Mouse (Mus musculus) frontal cortex, adult 2 months (tissue): Measurements from ENCODE around the gene Ifrd2. TPM values are rescaled to one million over a fixed set of nuclear protein-coding genes. Genes with fewer than 3 reads are reported as not detected.

ENCODE experiments used
- DNase-seq, 2 experiments: peaks; one replicate each; pipeline ENCODE4 v3.0.0; 2022; ENCODE audit warnings: low spot score in 1 of 2; ENCODE audit errors: extremely low spot score in 1 of 2
- polyA plus RNA-seq: library from polyadenylated mRNA; depleted of rRNA; stranded (reverse); fragments of >200 nt; gene quantifications from 2 replicates; pipeline ENCODE4 v1.2.3, GENCODE M21; 2012

Ifrd2 gene
- polyA plus RNA-seq, 1 experiment: 18.8 TPM

DNA sequence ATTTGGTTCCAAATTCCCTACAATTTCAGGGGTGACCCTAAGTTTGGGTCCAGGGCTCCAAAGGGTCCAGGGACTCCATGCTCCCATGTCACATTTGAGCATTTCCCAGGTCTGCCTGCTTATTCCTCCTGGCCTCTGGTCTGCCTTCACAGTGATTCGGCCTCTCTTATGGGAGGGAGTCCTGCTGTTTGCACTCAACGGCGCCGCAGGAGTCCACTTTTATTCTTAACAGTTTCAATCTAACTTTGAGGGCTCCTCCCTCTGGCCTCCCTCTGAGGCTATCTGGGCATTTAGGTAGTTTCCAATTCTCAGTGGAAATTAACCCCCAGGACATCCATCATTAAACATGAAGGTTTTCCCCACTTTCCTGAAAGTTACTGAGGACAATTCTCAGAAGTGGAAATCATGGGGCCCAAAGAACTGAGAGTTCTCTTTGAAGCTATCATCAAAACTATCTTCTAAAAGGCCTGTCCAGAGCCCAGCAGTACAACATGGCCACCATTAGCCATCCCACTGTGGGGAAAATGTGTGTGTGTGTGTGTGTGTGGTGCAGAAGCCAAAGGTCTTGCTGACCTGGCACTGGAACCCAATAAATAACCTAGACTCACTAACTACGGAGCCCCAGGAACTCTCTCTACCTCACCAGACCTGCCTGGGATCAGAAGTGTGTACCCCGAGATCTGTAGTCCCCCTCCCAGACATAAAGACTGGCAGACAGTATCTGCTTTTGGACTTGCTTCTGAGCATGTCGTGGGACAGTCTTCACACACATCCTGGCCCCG lies 7.0 kb downstream of the Ifrd2 start:
- no peak for DNase-seq

DNA sequence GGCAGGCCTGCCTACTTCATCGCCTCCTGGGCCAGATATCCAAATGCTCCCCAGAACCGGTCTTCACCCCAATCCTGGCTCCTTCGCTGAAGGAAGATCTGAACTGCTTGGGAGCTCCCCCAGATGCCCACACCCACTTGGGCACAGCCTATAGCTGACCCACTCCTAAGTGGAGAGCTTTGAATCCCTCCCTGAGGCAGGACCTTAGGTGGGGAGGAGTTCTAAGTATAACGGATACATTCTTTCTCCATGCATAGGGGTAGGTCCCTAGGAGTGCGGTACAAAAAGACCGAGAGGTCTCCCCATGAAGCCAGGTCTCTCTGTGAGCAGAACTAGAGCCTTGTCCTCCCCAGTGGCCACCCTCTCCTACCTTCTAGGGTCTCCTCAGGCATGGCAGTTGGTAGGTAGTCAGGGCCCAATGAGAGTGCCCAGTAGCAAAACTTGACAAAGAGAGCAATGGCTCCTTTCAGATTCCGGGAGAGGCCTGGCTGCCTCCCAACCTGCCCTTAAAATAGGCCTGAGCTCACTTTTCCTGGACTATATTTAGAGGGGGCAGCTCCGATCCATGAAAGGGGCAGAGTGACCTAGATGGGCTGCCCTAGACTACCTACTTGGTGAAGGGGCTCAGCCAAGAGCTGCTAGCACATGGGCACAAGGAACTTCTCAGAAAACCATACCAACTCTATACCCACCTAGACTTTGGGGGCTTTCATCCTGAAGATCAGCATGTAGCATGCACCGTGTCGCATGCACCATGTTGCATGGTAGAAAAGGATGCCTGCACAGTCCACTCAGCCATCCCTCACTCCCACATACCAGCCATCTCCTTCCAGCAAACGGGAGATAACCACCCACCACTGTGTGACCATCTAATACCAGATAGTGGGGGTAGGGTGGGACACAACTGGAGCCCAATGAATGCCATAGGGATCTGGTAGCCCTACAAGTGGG lies 9.5 kb downstream of the Ifrd2 start:
- no peak for DNase-seq

DNA sequence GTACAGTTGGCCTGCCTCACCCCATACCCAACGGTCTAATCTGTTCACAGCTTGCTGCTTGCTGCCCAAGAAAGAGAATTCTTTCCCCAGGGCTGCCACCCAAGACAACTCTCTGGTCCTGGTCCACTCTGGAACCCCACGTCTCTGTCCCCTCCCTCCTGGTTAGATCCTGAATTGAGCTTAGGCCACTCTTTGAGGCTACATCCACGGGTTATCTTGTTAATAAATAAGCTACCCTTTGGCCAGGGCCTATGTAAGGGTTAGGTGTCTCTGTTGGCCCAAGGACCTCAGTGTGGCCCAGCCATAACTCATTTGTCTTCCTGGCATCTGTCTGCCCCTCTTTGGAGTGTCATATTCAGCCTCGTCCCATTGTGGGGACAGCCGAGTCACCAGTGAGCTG lies 10.9 kb downstream of the Ifrd2 start:
- DNase-seq: no peak

DNA sequence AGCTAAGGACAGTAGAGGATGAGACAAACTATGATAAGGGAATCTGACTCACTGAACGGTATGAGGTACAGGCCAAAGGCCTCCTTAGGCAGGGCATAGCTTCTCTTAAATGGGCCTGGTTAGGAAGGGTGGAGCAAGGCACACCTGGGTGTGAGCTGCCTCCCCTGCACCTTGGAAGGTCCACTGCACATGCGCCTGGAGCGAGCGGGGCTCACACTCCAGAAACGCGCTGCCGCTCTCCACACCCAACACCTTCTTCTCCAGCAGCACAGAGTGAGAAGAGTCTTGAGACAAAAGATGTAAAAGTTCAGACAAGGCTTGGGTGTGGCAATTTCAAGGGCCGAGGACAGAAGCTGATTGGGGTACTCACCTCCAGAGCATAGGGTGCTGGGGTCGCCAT lies 12.0 kb downstream of the Ifrd2 start:
- DNase-seq: no peak

DNA sequence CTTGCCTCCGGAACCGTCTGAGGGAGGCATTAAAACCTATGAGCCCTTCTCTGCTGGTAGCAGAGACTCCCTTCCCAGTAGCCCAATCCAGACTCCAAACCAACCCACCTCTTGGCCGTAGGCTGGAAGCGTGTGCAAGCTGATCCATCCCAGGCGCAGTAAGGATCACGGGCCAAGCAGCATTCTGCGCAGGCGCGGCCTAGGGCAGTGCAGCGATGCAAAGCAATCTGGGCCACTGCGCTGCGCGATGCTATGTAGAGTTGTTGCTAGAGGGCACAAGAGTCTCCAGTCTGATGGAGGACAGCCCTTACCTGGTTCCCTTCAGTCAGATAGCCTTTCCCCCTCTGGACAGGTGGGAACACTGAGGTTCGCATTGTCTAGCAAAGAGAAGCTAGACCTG lies 12.4 kb downstream of the Ifrd2 start:
- DNase-seq: no peak

DNA sequence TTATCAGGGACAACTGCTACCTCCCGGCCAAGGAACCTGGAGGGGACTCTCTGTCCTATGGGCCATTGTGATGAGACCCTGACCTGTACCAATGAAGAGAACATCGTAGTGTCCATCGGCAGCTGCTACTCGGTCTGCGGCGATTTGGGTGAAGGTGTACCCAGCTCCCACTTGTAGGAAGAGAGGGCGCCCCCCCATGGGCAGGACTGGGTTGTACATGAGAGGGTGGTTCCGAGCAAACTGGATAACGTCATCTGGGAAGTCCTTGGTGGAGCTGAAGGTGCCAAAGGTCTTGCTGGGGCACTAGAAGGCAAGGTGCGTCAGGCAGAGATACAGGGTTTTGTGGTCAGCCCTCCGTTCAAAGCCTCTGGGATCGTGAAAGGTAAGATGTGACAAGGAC lies 13.3 kb downstream of the Ifrd2 start:
- no peak for DNase-seq

DNA sequence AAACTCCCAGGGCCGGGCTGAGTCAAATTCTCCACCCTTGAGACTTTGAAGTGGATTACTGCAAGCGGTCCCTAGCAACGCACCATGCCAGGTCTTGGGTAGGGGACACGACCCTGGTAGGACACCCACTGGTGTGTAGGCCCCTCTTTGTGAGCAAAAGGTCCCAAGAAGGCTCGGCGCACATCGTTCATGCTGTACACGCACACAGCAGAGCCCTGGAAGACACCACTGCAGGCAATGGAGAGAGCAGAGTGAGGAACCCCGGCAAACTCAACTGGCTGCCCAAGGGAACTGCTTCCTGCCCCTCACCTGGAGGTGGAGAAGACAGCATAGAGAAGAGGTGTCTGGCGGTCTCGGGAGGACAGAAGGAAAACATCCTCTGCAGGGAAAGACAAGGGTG lies 13.8 kb downstream of the Ifrd2 start:
- no peak for DNase-seq

DNA sequence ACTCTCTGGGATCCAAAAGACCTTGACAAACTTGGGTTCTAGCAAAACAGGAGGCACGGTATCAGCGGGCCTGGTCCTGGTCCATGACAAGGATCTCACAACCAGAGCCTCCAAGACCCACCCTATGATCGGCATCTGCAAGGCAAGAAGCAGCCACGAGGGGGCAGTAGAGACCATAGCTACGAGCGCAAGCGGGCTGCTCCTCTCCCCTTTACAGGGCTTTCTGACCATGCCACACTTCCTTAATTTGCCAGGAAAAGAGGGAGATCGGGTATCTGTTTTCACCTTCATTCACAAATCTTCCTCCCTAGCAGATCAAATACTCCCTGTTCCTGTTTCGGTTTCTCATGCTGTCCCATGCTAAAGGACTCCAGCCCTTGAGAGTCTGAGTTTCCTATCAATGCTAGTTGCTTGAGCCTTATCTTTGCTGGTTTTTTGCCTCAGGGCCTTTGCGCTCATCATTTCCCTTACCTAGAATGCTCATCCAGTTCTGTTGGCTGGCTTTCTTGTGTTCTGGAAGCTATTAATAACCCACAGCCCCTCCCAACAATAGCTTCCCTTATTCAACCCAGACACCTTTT lies 14.7 kb downstream of the Ifrd2 start:
- DNase-seq: peak; percentile 74 to 97

DNA sequence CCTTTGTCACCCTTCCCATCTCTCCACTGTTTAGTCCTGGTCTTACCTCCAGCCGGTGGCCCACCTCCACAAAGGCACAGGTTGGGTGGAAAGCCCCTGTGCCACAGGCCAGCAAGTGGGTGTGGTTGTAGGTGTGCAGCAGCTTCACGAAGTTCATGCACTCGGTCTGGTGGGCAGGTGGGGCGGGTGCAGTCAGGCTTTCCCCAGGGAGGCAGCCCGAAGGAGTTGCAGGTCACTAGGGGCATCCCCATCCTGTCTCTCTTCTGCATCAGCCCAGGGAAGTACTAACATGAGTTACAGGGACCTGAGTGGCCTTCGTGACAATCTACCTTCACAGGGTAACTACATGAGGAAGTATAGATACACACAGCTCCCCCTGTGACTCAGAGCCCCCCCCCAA lies 15.8 kb downstream of the Ifrd2 start:
- no peak for DNase-seq

DNA sequence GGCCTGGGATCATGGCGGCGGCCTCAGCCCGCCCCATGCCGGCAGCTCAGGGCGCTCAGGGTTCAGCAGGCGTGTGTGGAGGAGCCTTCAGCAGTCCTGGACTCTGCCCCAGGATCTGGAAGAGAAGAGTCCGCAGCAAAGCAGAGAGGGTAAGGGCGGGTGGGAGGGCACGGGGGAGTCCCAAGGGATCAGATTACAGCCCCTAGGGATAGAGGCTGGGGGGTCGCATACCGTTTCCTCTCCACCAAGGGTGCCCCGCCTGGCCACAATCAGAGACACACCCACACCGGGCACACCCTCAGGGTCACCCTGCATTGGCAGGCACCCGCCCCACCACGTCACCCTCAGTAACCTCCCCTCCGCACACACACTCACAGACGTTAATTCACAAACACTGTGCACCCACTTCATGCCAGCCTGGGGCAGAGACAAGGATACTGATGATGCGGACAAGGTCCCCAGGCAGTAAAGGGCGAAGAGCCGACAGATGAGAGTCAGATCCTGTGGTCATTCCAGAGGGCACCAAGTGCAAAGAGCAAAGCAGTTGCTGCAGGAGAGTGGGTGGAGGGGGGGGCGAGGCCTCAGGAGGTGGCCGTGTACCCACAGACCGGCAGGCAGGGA lies 17.7 kb downstream of the Ifrd2 start:
- DNase-seq: no peak

DNA sequence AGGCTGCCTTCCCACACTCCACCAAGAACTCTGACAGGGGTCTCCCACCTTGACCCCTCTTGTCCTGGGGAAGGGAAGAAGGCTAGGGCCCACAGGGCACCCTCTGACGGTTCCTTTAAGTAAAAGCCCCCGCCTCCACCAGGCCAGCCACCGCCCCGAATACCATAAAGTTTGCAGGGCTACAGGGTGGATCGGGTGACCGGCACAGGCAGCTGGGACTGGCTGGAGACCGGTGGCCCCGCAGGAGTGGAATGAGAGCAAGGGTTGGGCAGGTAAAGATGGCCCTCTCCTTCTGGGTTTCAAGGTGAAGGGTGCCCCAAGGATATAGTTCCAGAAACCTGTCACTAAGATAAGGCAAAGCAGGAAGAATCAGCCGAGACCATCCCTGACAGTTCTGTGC lies 19.1 kb downstream of the Ifrd2 start:
- no peak for DNase-seq

DNA sequence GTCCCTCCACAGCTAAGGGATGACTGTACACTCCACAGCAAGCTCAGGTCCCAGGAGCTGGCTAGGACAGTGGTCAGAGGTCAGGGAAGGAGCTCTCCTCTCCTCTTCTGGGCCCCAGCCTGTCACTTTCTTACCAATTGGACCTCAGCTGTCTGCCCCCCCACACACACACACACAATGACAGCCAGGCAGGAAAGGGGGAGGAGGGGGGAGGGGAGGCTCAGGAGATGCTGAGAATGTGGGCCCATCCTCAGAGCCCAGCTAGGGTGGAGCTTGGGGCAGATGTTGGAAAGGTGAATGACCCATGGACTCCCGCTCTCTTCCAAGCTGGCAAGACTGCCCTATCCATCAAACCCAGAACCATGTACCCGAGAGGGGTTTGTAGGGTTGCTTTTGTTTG lies 19.6 kb downstream of the Ifrd2 start:
- DNase-seq: no peak

DNA sequence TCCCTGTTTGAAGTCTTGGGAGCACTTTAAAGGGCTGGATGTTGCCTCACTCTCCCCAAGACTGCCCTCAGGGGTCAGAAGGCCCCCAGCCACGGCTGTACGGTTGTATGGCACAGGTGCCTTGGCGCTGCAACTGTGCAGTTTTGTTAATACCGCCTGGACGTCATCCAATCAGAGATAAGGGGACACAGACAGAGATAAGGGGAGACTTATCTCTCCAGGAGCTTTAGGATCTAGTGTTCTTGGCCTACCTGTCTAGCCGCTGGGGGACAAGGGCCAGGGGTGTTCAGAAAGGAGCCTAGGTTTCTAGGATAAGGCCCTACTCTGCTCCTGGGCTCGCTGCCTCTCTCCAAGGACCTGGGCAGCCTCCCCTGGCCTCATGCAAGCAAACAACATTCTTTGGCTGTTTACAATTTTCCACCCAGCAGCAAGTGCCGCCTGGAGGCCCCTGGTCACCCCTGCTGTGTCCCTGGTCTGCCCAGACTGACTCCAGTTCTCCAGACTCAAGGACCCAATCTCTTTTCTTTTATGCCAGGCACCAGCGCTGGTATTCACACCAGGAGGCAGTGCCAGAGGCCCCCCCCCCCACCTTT lies 20.3 kb downstream of the Ifrd2 start:
- no peak for DNase-seq

DNA sequence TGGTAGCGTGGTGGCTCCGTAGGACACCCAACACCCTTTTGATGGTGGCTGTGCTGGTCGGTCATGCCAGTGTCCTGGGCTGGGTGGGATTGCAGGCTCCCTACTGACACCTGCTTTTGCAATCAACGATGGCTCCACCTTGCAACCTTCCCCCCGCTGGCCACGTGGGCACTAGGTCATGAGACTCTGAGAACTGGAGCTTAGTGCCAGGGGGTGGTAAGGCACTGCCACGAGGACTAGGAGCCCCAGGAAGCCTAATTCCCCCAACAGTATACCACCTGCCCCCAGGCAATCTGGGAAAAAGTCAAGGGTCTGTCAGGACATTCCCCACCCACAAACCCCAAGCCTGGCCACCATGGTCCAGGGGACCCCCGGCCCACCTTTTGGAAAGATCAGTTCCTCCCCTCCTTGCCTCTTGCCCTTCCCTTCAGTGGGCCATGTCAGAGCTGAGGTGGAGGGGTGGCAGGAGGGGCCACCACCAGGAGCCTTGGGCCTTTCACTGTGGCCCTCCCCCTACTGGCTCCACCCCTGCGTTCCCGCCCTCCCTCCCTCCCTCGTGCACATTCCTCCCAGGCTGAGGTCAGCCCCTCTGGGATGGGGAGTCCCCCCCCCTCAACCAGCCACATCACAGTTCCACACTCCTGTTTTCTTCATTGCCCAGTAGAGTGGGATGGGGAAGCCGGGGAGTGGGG lies 21.4 kb downstream of the Ifrd2 start, which contains the start of gene Sema3b:
Gene Sema3b (minus strand): TSS at position 489 of the 692 bp plus-strand sequence.
- no peak for DNase-seq

DNA sequence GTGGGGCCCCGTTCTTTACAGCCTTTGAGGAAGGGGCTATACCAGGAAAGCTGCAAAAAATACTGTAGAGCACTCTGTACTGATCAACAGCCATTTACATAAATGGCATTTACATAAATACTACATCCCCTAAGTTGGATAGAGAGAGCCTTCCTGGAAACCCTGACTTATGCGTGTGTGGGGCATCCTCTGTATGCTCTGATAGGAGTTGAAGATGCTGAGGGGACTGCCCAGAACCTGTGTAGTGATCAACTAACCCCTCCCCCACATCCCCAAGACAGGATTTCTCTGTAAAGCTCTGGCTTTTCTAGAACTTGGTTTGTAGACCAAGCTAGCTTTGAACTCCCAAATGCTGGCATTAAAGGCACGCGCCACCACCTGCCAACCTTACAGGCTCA lies 22.0 kb downstream of the Ifrd2 start:
- no peak for DNase-seq

DNA sequence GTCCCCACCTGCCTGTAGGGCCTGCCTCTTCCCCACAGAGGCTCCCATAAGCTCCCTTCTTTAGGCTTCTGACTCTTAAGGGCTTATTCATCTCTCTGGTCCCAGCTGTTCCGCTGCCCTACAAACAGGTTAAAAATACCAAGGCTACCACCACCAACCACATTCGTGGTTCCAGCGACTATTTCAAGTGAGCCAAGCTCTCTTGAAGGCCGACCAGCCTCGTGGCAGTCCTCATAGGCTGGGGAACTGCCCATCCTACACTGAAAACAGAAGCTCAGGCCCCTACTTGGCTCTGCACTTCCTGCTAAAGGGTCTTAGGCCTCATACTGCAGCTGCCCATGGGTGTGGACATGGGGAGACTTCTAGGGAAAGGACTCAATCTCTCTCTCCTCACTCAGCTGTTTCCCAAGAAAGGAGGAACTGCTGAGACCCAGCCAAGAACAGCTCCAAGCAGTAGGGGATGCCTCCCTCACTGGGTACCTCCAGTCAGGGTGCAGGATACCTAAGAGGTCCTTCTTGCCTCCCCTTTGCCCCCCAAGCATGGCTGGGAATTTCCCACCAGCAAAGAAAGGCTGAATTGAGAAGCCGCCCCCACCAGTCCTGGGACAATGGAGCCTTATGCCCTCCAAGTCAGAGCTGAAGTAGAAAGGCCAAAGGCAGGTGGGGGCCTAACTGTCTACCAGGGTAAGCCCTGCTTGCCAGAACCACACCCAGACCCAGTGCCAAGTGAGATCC lies 24.2 kb downstream of the Ifrd2 start:
- DNase-seq: peak in 1 of 2 experiments; percentile 48

DNA sequence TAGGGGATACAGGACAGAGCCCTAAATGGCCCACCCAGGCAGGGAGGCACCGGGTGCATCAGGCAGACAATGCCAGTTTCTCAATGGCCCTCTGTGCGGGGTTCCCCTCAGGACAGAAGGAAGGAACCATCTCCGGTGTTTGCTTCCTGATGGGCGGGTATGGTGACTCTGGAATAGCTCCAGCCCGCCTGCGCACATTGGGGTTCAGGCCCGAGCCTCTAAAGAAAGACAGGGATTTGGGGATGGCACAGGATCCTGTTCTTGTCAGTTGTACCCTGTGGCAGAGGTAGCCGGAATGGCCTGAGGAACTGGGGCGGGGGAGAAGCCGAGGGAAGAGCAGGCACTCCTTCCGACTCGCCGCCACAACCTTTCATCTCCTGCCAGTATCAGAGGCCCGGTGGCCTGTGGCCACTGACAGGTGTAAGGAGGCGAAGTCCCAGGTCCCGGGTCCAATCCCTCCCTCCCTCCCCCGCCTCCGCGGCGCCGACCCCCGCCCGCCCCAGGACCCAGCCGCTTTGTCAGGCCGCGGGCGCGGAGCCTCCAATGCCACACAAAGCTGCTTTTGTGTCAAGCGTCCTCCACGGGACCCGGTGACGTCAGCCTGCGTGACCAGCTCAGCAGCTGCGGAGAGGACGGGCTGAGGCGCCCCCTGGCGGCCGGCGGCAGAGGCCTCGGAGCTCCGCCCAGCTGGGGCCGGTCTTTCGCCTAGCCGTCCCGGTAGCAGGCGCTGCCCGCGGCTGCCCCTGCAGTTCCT lies 24.9 kb downstream of the Ifrd2 start:
- peak; percentile 93 to 99 for DNase-seq

DNA sequence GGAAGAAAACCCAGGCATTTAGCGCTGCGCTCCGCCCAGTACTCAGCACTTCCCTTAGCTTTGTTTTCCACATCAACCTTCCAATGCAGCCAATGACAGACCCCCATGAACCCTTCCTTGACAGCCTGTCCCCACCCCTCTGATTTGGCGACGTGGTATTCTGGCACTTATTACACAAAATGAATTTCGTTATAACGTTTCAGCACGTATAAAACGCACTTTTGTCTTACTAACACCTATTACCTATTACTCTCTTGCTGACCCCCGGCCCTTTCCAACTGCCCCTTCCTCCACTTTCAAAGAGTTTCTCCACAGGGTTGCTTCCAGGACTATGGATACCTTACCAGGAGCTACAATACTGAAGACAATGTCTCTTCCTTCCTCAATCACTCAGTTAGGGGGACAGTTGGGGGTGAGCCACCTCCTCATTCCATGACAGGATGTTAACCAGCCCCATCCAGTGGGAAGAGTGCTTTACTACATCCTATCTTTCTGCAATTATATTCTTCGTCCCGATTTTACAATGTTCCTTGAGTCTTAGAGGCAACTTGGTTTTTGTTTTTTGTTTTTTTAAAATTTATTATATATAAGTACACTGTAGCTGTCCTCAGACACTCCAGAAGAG lies 25.6 kb downstream of the Ifrd2 start:
- DNase-seq: no peak
